Mouse (Mus musculus): Measurements from ENCODE around the gene Lhcgr.
A peak's percentile ranks its signal among the peaks of the same experiment; 100 is the strongest.
"Not testable (repeated sequence)": the region's sequence is repeated elsewhere in the genome, so short reads cannot be mapped to it uniquely, and the experiment has no call there.

Lhcgr gene

DNA sequence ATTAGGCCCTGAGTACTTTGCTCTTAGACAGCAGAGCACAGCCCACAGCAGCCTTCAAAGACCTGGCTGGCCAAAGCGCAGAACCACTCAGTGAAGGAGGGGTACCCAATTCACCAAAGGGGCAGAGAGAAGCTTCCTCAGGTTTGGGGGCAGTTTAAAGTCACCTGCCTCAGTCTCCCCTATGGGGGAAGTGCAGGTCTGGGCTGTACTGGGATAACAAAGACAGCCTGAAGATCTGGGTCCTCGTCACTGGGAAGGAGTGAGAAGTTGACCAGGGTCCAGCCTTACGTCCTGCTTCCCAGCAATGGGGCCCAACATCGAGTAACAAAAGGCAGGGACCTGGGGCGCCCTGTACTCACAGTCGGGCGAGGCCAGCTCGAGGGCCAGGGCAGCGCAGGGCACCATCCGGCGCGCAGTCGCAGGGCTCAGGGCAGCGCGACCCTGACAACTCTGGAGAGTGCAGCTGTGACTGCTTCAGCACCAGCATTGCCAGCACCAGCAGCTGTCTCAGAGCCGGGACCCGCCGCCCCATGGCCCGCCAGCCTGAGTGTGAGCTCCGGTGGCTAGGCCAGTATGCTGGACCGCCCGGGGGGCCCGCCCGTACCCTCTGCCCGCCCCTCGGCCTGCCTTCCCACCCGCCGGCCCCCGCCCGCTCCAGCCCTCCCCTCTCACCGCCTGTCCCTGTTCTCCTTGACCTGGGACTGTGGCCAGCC, at the start of gene Lhcgr:
TSS of gene Lhcgr (minus strand) at position 551 of the 713 bp plus-strand sequence.
- no peak for DNase-seq

DNA sequence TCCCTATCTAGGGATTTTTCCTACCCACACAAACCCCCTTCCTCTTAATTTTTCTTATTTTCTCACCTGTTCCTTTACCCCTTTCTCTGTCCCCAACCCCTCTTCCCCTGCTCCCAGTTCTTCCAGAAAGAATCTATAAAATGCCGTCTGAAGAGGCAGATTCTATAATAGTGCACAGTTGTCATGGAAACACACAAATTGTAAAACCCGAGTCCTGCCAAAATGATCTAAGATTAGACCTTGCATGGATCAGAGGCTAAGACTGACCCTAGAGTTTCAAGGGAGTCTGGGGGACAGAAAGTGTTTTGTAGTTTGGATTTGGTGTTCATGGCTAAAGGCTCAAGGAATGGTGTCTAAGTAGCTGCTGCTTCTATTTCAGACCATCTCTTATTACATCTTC, 25.8 kb upstream of the Lhcgr start:
- DNase-seq = no peak

DNA sequence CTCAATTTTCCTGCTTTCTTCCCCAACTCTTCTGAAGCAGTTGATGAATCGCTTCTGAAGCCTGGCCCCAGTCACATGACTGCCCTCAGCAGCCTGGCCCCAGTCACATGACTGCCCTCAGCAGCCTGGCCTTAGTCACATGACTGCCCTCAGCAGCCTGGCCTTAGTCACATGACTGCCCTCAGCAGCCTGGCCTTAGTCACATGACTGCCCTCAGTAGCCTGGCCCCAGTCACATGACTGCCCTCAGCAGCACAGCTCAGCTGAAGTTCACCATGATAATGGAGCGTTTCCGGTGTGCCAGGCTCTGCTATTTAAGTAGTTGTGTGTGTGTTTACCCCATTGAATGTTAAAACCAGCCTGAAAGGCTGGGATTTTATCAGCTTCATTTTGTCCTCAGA, 21.2 kb upstream of the Lhcgr start:
- DNase-seq = not testable (repeated sequence)

DNA sequence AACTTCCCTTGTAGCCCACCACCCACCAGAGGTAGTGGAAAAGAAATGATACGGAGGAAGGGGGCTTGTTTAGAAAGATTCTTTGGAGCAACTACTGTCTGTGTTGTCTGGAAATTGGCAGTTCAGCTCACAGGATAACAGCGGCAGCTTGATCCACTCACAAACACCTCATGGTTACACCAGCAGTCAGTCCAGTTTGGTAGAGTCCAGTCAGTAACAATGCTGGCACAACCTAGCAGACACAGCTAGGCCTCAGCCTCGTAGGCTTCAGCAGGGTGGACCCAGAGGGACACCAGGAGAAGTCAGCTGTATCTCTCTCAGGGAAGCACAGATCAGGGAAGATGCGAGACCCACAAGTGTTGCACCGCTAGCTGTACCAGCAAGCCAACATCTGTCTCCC, 19.0 kb upstream of the Lhcgr start:
- DNase-seq = peak; percentile 4 to 9

DNA sequence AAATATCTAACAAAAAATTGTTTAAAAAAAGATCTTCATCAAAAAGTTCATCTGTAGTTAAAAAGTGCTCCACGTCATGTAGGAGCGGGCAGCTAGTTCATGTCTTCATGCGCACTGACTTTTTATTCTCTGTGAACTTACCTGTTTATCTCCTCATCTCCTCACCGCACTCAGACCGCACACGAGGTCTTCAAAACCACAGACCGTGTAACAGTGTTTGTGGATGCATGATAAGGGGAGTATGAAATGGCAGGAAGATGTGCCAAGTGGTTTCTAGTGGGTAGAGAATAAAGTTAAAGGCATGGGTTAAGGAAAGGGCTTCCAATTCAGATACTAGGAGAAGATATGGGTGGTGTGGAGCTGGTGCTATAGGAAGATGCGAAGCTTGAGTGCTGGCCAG, 14.6 kb upstream of the Lhcgr start:
- no peak for DNase-seq

DNA sequence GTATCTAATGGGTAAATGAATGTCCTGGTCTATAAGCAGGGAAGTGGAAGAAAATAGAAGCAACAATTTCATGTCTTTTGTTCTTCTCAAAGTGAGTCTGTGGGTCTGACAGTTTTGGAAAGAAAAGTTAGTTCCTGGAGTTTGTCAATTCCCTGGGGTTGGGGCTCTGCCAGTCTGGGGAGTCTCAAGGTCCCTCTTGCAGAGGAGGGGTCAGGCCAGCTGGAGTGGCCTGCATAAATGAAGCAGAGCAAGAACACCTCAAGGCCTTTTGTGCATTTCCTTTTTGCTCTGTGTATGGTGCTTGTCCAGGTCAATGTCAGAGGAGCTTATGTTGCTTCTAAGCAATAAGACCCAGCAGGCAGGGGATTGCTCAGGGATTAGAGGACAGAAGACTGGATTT, 11.7 kb upstream of the Lhcgr start:
- no peak for DNase-seq

DNA sequence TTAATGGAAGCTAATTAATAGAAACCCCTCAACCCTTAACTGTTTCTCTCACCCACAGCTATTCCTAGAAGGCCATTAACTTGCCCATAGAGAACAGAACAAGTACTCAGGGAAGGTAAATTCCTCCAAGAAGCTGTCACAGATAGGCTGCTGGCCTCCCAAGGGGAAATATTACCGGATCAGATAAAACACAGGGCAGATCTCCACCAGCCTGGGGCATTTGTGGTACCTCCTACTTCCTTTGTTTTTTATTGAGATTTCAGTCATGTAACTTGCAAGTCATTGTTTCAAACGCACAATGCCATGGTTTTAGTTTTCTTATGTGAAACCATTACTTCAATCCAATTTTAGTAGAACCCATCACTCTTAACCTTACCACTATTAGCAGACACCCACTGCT, 1.1 kb downstream of the Lhcgr start:
- DNase-seq = no peak

DNA sequence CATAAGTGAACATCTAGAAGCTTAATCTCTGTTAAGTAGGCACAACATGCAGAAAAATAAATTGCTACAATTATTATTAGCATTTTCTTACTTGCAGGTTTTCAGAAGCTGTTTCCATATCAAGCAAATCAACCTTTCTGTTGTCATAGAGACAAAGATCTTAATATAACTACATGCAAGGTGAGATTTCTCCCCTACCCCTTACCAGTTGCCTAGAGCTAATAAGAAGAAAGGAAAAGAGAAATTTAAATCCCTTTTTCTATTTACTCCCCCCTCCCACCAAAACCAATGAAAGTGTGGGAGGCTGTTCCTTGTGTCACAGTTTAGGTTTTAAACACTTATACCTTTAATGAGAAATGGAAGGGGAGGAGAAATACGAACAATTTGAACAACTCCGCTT, 3.4 kb downstream of the Lhcgr start:
- DNase-seq = no peak

DNA sequence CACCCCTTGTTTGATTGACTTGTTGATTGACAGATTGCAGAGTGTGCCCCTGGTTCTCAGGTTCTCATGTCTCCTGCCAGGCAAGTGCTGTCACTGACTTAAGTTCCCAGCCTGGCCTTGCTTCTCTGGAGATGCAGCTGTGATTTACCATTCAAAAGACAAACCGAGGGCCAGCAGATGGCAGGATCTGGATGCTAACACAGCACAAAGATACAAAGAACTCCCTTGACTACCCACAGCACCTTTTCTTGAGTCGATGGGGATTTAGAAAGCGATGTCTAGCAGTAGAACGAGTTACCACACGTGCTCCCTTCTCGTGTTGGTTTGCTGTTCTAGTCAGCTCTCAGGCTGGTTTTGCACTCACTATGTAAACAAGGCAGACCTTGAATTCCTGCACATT, 4.9 kb downstream of the Lhcgr start:
- no peak for DNase-seq

DNA sequence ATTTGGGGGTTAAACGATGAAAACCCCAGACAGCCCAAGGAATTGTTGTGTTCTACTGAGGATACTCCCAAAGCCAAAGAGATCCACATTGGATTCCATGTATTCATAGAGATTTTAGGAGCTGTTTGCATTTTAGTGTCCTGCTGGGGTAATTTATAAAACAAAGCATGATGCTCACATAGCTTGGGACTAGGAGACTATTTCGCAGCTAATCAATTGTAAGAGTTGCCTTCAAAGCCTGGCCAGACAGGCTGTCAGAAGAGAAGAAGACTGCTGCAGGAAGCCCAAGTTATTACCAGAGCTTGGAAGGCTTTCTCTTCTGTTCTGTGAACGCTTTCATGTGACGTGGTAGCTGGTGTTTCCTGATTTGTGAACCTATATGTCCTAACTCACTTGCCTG, 5.4 kb downstream of the Lhcgr start:
- DNase-seq = no peak

DNA sequence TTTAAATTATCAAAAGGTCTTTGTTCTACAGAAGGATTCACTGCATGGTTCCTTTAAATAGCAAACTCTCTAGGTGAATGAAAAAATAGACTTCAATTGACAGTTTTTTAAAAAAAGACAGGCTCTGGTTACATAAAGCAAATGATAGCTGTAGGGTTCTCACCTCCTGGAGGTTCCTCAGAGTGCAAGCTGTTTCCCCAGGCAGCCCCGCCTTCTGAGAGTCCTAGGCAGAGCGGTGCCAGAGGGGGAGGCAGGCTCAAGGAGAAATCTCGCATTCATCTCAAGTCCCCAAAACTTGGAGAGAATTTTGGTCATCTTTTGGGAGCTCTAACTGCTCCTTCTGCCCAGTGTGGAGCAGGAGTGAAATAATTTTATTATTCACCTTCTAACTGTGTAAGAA, 12.6 kb downstream of the Lhcgr start:
- DNase-seq = no peak

DNA sequence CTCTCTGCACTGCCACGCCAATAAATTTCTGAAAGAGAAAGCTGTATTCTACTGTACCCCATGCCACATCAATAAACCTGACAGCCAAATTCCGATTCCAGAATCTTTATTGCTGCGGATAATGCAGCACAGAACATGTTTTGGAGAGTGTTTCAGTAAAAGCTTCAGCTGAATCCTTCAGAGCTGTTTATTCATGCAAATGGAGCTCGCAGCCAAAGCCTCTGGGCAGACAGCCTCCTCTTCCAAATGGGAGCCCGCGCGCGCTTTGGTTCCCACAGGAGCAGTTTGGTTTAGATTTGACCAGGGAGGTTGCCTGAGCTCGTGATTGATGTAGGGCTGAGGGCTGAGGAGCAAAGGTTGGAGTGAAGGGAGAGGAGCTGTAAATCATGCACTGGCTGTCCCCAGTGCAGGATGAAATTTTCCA, 17.7 kb downstream of the Lhcgr start:
- DNase-seq = no peak

DNA sequence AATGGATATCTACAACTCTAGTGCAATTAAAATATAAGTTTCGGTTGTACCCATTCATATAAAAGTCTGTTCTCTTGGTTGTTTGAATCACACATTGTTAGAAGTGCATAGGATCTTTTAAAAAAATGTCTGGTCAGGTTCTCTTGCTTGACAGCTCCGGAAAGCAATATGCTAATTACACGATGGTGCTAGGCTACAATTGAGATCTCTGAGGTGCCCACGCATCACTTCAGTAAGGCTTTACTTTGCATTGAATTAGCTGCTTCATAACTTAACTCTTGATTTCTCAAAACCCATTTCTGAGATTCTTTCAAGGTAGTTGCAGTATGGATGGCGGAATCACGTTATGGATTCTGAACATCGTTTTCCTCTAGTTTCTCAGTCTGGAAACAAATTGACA, 21.7 kb downstream of the Lhcgr start:
- DNase-seq = no peak

DNA sequence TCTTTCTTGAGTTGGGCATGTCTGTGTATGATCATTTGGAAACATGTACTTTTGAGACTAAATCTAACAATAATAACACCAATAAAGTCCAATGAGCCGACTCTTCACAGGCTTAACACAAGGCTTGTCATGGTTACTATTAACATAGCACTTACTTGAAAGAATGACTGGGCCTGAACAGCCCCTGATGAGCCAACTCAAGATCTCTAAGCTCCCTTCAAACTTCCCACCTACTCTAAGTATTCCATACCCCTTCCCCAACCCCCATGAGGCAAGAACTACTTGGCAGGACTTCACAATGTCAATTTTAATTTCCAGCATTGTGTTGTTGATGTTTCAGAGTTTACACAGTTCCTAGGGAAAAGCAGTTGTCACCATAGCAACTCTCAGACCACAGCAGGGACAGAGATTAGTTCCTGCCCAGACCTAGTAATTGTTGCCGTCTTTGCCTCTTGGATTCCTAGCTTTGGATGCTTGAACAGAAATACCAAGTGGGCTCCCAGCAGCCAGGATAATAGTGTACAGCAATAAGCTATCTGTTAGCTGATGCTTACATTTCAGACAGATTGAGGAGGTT, 22.4 kb downstream of the Lhcgr start:
- DNase-seq = no peak

DNA sequence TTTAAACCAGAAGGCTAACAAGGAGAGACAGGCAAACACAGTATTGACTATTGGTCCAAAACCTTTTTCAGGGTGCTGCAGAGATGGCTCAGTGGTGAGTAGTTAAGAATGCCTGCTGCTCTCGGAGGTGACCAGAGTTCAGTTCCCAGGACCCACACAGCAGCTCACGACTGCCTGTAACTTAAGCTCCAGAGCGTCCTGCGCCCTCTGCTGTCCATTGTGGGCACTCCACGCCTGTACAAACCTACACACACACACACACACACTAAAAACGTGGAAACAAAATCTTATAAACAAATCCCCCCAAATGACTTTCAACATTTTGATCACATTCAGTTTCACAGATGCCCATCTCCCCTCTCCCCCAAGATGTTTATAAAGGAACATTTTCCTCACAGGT, 24.9 kb downstream of the Lhcgr start:
- no peak for DNase-seq

DNA sequence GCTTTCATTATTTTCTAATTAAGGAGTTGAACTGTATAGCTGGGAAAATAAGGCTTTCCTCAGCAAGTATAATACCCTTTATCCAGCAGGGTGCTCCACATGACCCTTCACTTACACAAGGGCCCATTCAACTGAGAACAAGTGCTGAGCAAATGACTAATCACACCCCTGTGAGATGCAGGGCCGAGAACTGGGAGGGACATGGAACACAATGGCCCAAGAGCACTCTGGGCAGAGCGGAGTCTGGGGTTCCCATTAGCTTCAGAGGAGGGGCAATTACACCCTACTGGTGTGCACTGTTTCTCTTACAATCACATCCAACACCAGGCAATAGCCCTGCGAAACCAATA, 27.7 kb downstream of the Lhcgr start:
- no peak for DNase-seq

DNA sequence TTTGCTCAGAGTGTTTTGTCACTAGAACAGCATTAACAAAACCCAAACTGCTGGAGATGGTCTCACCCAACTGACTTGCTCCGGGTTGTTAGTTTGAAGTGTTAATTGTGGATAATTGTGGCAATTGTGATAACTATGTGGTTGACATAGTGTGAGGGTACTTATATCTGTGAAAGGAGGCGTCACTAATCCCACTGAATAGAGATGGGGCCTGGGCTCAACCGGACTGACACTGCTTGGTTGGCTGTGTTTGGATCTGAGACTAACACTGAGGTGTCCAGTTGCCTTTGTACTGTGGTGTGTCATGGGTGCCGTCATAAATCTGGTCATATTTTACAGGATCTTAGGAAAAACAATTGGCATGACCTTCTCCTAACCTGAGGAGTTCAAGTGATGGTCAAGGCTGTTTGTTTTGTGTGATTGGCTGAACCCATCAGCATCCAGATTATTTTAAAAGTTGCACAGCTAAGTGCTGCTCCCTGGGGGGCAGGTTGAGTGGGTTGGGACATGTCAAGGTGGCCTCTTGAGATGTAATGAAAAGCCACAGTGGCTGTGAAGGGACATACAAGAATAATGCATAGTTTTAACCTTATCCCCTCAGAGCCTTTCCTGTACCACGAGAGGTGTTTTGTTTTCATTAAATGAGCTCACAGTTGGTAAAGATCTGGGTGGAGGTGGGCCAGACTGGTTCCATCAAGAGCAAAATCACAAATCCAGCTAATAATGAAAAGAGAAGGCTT, 28.2 kb downstream of the Lhcgr start:
- DNase-seq = no peak

DNA sequence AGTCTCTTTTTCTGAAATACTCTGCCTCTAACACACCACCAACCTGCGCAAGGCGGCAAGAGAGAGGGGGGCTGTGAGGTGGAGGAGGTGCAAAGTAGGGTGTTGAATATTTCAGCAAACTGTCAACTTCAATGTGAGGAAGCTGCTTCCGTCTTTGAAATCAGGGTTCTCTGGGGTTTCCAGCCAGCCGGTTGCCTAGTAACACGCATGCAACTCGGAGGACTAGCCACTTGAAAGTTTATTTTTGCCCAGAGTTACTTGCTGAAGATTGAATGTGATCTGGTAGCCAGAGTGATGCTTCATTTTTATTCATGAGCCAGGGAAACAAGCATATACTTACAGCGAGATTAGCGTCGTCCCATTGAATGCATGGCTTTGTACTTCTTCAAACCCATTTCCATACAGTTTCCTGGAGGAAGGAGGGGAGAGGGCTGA, 33.8 kb downstream of the Lhcgr start:
- DNase-seq = no peak

DNA sequence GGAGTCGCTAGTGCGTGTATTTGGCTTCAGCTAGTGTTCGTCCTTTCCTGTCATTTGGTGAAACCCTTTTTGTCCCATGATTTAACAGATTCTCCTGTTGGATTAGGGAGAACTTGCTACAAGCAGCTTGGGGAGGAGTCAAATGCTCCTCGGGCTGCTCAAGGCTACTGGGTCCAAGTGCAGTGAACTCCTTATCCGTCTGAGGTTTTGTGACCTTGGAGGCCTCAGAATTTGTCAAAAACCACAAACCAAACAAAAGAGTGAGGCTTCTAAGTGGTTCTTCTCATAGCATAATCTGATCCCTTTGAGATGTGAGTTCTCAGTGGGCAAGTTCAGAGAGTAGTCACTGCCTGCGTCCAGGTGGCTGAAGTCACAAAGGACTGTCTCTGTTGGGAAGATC, 36.0 kb downstream of the Lhcgr start:
- no peak for DNase-seq

DNA sequence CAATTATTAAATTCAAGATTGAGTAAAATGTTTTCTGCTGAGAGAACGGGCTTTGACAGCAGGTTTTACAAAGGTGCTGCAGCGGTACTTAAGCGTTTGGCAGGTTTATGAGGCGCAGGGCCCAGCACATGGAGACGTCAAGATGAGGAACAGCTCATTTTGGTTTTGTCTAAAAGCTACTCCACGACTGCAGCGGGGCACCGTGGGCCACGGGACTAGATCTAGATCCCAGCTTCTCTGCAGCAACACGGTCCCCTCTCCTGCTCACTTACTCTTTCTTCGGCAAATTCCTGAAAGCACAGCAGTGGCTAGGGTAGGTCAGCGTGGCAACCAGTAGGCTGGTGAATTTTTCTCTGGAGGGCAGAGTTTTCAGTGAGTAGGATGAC, 38.3 kb downstream of the Lhcgr start:
- no peak for DNase-seq

DNA sequence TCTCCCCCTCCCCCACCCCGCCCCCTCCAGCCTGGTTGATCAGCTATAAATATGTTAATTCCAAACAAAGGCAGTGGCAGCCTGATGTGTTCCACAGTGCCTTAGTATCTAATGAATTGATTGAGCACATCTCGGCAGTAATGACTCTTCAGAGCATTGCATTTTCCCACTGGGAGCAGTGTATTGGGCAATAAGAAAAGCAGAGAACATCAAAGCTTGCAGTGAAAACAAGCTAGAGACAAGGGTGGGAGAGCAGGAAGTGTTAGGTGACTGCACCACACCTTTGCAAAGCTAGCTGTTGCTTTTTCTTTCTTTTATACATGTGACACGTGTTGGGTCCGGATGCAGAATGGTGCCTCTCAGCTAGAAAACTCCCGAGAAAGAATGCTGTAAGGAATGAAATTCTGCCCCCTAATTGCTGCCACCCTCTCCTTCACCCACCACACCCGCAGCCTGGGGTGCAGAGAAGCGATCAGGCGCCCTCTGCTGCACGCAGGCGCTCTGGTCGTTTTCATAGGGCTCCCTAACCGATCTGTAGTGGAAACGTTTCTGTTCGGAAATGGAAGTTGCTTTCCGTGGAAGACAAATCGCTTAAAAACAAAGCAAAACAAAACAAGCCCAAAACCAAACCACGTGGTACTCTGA, 38.8 kb downstream of the Lhcgr start:
- DNase-seq = no peak

DNA sequence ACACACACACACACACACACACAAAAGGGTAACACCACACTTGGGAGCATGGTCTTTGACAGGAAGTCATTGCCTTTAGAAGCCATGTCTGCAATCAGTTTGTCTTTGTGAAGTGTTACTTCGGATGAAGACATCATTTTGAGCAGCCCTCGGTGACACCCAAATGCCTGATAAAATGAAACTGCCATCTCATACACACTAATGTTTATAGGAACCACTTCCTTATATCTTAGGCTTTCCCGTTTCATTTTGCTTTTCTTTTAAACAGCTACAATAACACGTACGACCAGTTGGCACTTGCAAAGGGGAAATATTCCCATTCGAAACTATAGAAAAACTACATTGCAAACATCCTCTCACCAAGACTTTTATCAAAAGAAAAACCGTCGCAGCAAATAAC, 42.1 kb downstream of the Lhcgr start:
- no peak for DNase-seq

DNA sequence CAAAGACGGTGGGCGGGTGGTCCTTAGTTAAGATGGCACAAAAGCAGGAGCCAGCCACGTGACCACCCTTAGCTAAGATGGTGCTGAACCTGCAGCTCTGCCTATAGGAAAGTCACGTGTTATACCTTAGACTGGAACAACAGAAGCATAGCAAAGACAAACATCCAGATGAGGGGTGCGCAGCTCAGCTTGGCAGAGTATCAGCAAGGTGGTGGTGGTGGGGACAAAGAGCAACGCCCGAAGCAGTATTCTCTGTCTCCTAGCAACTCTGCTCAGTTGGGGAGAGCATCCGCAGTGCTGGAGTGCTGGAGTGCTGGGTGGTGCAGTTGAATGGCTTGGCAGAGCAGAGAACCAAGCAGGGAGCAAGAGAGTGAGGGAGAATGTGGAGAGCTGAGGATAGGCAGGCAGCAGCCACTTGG, 85.5 kb downstream of the Lhcgr start:
- DNase-seq = peak in 1 of 2 experiments; percentile 3

DNA sequence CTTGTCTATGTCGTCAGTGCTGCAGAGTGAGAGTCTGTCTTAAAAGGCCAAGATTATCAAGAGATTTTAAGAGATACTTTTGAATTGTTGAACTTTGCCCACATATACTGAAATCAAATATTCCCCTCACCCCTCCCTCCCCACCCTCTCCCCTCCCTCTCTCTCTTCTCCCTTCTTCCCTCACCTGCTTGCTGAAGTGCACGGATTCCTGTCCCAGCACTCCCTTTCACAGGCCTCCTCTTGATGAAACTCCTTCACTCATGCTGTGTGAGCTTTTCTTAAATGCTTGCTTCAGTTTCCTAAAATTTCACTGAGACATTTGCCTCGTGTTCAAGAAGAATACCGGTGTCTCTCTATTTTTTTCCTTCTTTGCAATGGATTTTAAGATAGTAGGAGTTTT, 88.7 kb downstream of the Lhcgr start:
- DNase-seq = no peak

Data from lung, adult 18-20 months (tissue).